Comparison of ENCODE assay signal across 9 mouse cellular contexts in genomic region chr17:56023386-56023785, GRCm38 (mm10). TPM values are rescaled to one million over a fixed set of nuclear protein-coding genes. Genes with fewer than 3 reads are reported as not detected.
DNase-seq lines count a peak whose midpoint lies in the region; ATAC-seq and TF ChIP-seq lines count a peak whose summit lies in the region.
"Had no signal": no experiment of that assay in that cellular context is flagged by ENCODE, and none has a peak within 500 bp of the region (broad histone marks: within the 10 kb centered on the region; RNA-seq: fewer than 3 reads in every experiment).

No protein-coding gene starts in this region.

- no peak for ATAC-seq in heart, embryonic 14.5 days (ENCODE audit: insufficient number of reproducible peaks, insufficient read depth, low FRiP score, low read depth)
- peak; percentile 12; the same call in 1 of the 2 replicates for ATAC-seq in liver, postnatal 0 days
- ATAC-seq in forebrain, embryonic 11.5 days (replicated peaks; ENCODE audit: low FRiP score), result no peak

- peaks cover 46 to 48% of the 10 kb centered on the region in 2 experiments for H3K4me1 ChIP-seq in heart, embryonic 14.5 days (ENCODE audit: control insufficient read depth in 2 of 2, insufficient read depth in 2 of 2, low read length in 2 of 2)
- peaks cover 57% of the 10 kb centered on the region for H3K4me1 ChIP-seq in brown adipose tissue, adult 24 weeks (ENCODE audit: control insufficient read depth, insufficient read depth, insufficient read length, low read length)
- peaks cover 28% of the 10 kb centered on the region for H3K4me1 ChIP-seq in liver, postnatal 0 days (ENCODE audit: insufficient read depth)
- no peaks in the 10 kb centered on the region for H3K4me1 ChIP-seq in forebrain, embryonic 11.5 days (replicated peaks; ENCODE audit: control insufficient read depth, insufficient read depth, low read length)

- H3K4me3 ChIP-seq in heart, embryonic 14.5 days (ENCODE audit: control insufficient read depth in 1 of 2, insufficient read depth in 1 of 2, low read depth in 1 of 2, low read length in 2 of 2), result no peak overlapping the region
- H3K4me3 ChIP-seq in brown adipose tissue, adult 24 weeks (ENCODE audit: insufficient read depth, low read depth, low read length), result no peak overlapping the region
- H3K4me3 ChIP-seq in liver, postnatal 0 days (ENCODE audit: low read depth, low read length), result no peak overlapping the region
- no peak overlapping the region for H3K4me3 ChIP-seq in forebrain, embryonic 11.5 days (ENCODE audit: low read depth, low read length)

- 36% methylated on average over 5 of the region's 5 CpGs for WGBS in heart, embryonic 14.5 days
- WGBS in liver, postnatal 0 days (ENCODE audit: insufficient replicate concordance), result 27% methylated on average over 5 of the region's 5 CpGs
- 88% methylated on average over 5 of the region's 5 CpGs for WGBS in forebrain, embryonic 11.5 days

- H3K27me3 ChIP-seq in heart, embryonic 14.5 days (ENCODE audit: control insufficient read depth, insufficient read depth, low read length), result no peaks in the 10 kb centered on the region
- H3K27me3 ChIP-seq in liver, postnatal 0 days (ENCODE audit: insufficient read depth, low read length), result no peaks in the 10 kb centered on the region
- H3K27me3 ChIP-seq in forebrain, embryonic 11.5 days (ENCODE audit: control insufficient read depth, insufficient read depth, low read length), result no peaks in the 10 kb centered on the region

- peak overlapping the region; percentile 1 to 3; a peak in 1 of 4 replicates for H3K27ac ChIP-seq in heart, embryonic 14.5 days (replicated peaks in 1 of 2; ENCODE audit: control insufficient read depth in 1 of 2, insufficient read depth in 1 of 2, low read depth in 2 of 2, low read length in 2 of 2)
- H3K27ac ChIP-seq in brown adipose tissue, adult 24 weeks (replicated peaks; ENCODE audit: low read depth, low read length), result peak overlapping the region; percentile 28; the same call in 1 of the 2 replicates
- peak overlapping the region; percentile 45 for H3K27ac ChIP-seq in liver, postnatal 0 days (ENCODE audit: low read depth)
- H3K27ac ChIP-seq in forebrain, embryonic 11.5 days (ENCODE audit: low read depth, low read length), result no peak overlapping the region

- no peak for TF ChIP-seq CTCF in liver, postnatal 0 days (IDR thresholded peaks at IDR 0.05; ENCODE audit: low read depth)

- H3K9ac ChIP-seq in heart, embryonic 14.5 days (ENCODE audit: low read length), result no peak overlapping the region
- H3K9ac ChIP-seq in liver, postnatal 0 days (replicated peaks), result no peak overlapping the region
- H3K9ac ChIP-seq in forebrain, embryonic 11.5 days (ENCODE audit: low read length), result no peak overlapping the region

- no peak overlapping the region for H3K4me2 ChIP-seq in heart, embryonic 14.5 days (ENCODE audit: low read length)
- H3K4me2 ChIP-seq in liver, postnatal 0 days (ENCODE audit: low read depth, low read length), result no peak overlapping the region
- no peak overlapping the region for H3K4me2 ChIP-seq in forebrain, embryonic 11.5 days (ENCODE audit: low read depth, low read length, severe bottlenecking)

- TF ChIP-seq EP300 in liver, postnatal 0 days (IDR thresholded peaks at IDR 0.05; ENCODE audit: low read depth), result no peak

- peaks cover 24% of the 10 kb centered on the region for H3K36me3 ChIP-seq in heart, embryonic 14.5 days (ENCODE audit: control insufficient read depth, insufficient read depth, low read length)
- peaks cover 26% of the 10 kb centered on the region for H3K36me3 ChIP-seq in liver, postnatal 0 days (replicated peaks; ENCODE audit: insufficient read depth, low read length)
- peaks cover 6% of the 10 kb centered on the region for H3K36me3 ChIP-seq in forebrain, embryonic 11.5 days (ENCODE audit: control insufficient read depth, insufficient read depth, low read length)

- no peak for DNase-seq in heart, postnatal 4 days
- peak; percentile 36 for DNase-seq in 416B (ENCODE audit: low read depth)
- DNase-seq in liver, postnatal 0 days, result no peak
- DNase-seq in forebrain, embryonic 11.5 days (ENCODE audit: low spot score), result no peak
- no peak for DNase-seq in embryo, embryonic 10 days (ENCODE audit: low spot score)
- DNase-seq in right cerebral cortex, postnatal 36 days (ENCODE audit: low spot score in 2 of 2), result no peak

- H3K9me3 ChIP-seq in heart, embryonic 14.5 days (ENCODE audit: control insufficient read depth, low read length), result no peaks in the 10 kb centered on the region
- no peaks in the 10 kb centered on the region for H3K9me3 ChIP-seq in liver, postnatal 0 days (ENCODE audit: low read length)
- H3K9me3 ChIP-seq in forebrain, embryonic 11.5 days (ENCODE audit: control insufficient read depth, low read length), result no peaks in the 10 kb centered on the region

RNA-seq across cellular contexts. Expression of gene Sh3gl1, which starts 13.0 kb away (rescaled TPM):
- polyA plus RNA-seq in heart, embryonic 14.5 days (2014; fragmentation: Nextera tagmentation; extraction: Ambion mirVana), result 63.6 and 70.5 TPM in 2 replicates
- 10 to 100 TPM; 37.8 to 38.5 TPM for total RNA-seq in heart, postnatal 4 days (2021)
- 14.0 and 16.1 TPM in 2 replicates for polyA plus RNA-seq in brown adipose tissue, adult 24 weeks (2012; ENCODE audit: insufficient read depth, insufficient read length, missing spikeins)
- 35.9 and 37.1 TPM in 2 replicates for polyA plus RNA-seq in liver, postnatal 0 days (2015; fragmentation: Nextera tagmentation; extraction: Ambion mirVana)
- 129 and 133 TPM in 2 replicates for polyA plus RNA-seq in forebrain, embryonic 11.5 days (2014; fragmentation: Nextera tagmentation; extraction: Ambion mirVana)

RNA-seq across cellular contexts. Expression of gene Chaf1a, which starts 16.9 kb away (rescaled TPM):
- polyA plus RNA-seq in heart, embryonic 14.5 days (2014; fragmentation: Nextera tagmentation; extraction: Ambion mirVana), result 9.0 and 9.2 TPM in 2 replicates
- 10 to 100 TPM; 13.3 to 14.8 TPM for total RNA-seq in heart, postnatal 4 days (2021)
- 0.99 and 2.7 TPM in 2 replicates for polyA plus RNA-seq in brown adipose tissue, adult 24 weeks (2012; ENCODE audit: insufficient read depth, insufficient read length, missing spikeins)
- polyA plus RNA-seq in liver, postnatal 0 days (2015; fragmentation: Nextera tagmentation; extraction: Ambion mirVana), result 4.9 and 6.5 TPM in 2 replicates
- 38.0 and 38.6 TPM in 2 replicates for polyA plus RNA-seq in forebrain, embryonic 11.5 days (2014; fragmentation: Nextera tagmentation; extraction: Ambion mirVana)

RNA-seq across cellular contexts. Expression of gene Mpnd, which starts 17.9 kb away (rescaled TPM):
- 73.9 and 84.4 TPM in 2 replicates for polyA plus RNA-seq in heart, embryonic 14.5 days (2014; fragmentation: Nextera tagmentation; extraction: Ambion mirVana)
- 10 to 100 TPM; 42.7 to 44.7 TPM for total RNA-seq in heart, postnatal 4 days (2021)
- polyA plus RNA-seq in brown adipose tissue, adult 24 weeks (2012; ENCODE audit: insufficient read depth, insufficient read length, missing spikeins), result 43.2 and 52.6 TPM in 2 replicates
- 17.5 and 23.9 TPM in 2 replicates for polyA plus RNA-seq in liver, postnatal 0 days (2015; fragmentation: Nextera tagmentation; extraction: Ambion mirVana)
- 164 and 191 TPM in 2 replicates for polyA plus RNA-seq in forebrain, embryonic 11.5 days (2014; fragmentation: Nextera tagmentation; extraction: Ambion mirVana)

RNA-seq across cellular contexts. Expression of gene Stap2, which starts 18.0 kb away (rescaled TPM):
- polyA plus RNA-seq in heart, embryonic 14.5 days (2014; fragmentation: Nextera tagmentation; extraction: Ambion mirVana), result 15.9 and 16.6 TPM in 2 replicates
- total RNA-seq in heart, postnatal 4 days (2021), result 10 to 100 TPM; 13.3 to 15.2 TPM
- 7.5 and 10.4 TPM in 2 replicates for polyA plus RNA-seq in brown adipose tissue, adult 24 weeks (2012; ENCODE audit: insufficient read depth, insufficient read length, missing spikeins)
- 14.3 and 16.8 TPM in 2 replicates for polyA plus RNA-seq in liver, postnatal 0 days (2015; fragmentation: Nextera tagmentation; extraction: Ambion mirVana)
- polyA plus RNA-seq in forebrain, embryonic 11.5 days (2014; fragmentation: Nextera tagmentation; extraction: Ambion mirVana), result 5.3 and 6.4 TPM in 2 replicates

RNA-seq across cellular contexts. Expression of gene Fsd1, which starts 37.1 kb away (rescaled TPM):
- polyA plus RNA-seq in heart, embryonic 14.5 days (2014; fragmentation: Nextera tagmentation; extraction: Ambion mirVana), result 1.6 and 1.8 TPM in 2 replicates
- total RNA-seq in heart, postnatal 4 days (2021), result 1 to 10 TPM in 1 of 2 experiments, under 1 TPM in 1; 0.34 to 1.5 TPM
- polyA plus RNA-seq in brown adipose tissue, adult 24 weeks (2012; ENCODE audit: insufficient read depth, insufficient read length, missing spikeins), result 0.59 TPM in 1 of 2 replicates, not detected in the other
- not detected in 2 replicates for polyA plus RNA-seq in liver, postnatal 0 days (2015; fragmentation: Nextera tagmentation; extraction: Ambion mirVana)
- polyA plus RNA-seq in forebrain, embryonic 11.5 days (2014; fragmentation: Nextera tagmentation; extraction: Ambion mirVana), result 61.9 and 71.1 TPM in 2 replicates
- total RNA-seq: MEL had no signal
